Mouse (Mus musculus) left cerebral cortex, postnatal 36 days (tissue): ENCODE data around the gene Fkbp6. TPM values are rescaled to one million over a fixed set of nuclear protein-coding genes. Genes with fewer than 3 reads are reported as not detected.
A peak's percentile ranks its signal among the peaks of the same experiment; 100 is the strongest.
"Not testable (repeated sequence)": the region's sequence is repeated elsewhere in the genome, so short reads cannot be mapped to it uniquely, and the experiment has no call there.

ENCODE experiments used
- DNase-seq, 2 experiments: peaks; one replicate each; pipeline ENCODE4 v3.0.0; 2021 to 2022; ENCODE audit warnings: low spot score in 2 of 2, mixed read lengths in 1 of 2
- intact Hi-C: fragments of 180-260 bp; cut with DNase I; formaldehyde crosslinking; loops from one replicate; pipeline ENCODE4 v1.15.1; 2025
- total RNA-seq, 2 experiments: library from RNA; stranded (reverse); gene quantifications; 2 replicates each; pipeline ENCODE4 v1.2.3; 2021

Gene Fkbp6
- total RNA-seq = not detected

DNA sequence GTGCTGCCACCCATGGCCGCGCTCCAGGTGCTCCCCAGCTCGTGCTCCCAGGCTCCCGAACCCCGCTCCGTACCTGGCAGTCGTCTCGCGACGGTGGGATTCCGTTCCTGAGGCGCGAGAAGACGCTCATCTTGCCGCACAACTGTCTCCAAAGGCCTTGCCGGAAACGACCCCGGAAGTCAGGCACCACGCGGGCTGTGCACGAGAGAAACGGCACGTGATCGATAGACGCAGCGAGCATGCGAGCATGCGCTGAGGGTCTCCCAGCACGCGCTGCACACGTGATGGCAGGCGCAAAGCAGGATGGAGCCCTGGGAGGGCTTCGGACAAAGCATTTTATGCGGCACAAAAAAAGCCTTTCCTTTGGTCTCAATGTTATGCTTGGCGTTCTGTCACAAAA lies at the start of gene Fkbp6:
Fkbp6 (minus strand) TSS at position 183 of the 400 bp plus-strand sequence.
- intact Hi-C loops = no loop called here
- no peak for DNase-seq

DNA sequence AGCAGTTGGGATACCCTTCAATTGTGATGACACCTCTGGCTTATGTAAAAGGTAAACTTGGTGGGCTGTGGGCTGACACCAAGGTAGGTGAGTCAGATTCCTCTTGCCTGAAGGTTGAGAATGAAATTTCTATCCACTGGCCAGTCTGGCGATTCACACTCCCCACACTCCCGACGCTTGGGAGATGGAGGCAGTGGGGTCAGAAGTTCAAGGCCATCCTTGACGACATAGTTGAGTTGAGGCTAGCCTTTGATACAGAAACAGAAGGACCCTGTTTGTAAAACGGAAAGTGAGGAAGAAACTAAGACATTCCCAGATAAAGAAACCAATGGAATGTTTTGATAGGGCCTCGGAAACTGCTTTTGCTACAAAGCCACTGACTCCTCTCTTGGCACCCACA lies 49.5 kb upstream of the Fkbp6 start:
- intact Hi-C loops = loop anchor here (10.0 kb wide), 1 partner anchor 215 kb away; no protein-coding TSS in a partner anchor
- DNase-seq = no peak

DNA sequence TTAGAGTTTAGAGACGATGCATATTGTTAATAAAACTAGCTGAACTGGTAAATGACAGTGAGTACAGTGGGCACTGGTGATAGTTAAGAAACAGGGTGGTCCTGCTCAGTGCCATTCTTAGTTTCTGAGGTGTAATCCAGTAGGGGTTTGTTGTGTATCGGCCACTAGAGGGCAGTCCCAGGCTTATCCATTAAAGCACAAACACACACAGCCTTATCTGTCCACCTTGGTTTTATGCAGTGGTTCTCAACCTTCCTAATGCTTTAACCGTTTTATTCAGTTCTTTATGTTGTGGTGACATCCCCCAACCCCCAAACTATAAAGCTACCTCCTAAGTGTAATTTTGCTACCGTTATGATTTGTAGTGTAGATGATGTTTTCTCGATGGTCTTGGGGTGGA lies 46.0 kb upstream of the Fkbp6 start:
- DNase-seq = no peak
- intact Hi-C loops = loop anchor here (10.0 kb wide), 1 partner anchor 219 kb away; no protein-coding TSS in a partner anchor

DNA sequence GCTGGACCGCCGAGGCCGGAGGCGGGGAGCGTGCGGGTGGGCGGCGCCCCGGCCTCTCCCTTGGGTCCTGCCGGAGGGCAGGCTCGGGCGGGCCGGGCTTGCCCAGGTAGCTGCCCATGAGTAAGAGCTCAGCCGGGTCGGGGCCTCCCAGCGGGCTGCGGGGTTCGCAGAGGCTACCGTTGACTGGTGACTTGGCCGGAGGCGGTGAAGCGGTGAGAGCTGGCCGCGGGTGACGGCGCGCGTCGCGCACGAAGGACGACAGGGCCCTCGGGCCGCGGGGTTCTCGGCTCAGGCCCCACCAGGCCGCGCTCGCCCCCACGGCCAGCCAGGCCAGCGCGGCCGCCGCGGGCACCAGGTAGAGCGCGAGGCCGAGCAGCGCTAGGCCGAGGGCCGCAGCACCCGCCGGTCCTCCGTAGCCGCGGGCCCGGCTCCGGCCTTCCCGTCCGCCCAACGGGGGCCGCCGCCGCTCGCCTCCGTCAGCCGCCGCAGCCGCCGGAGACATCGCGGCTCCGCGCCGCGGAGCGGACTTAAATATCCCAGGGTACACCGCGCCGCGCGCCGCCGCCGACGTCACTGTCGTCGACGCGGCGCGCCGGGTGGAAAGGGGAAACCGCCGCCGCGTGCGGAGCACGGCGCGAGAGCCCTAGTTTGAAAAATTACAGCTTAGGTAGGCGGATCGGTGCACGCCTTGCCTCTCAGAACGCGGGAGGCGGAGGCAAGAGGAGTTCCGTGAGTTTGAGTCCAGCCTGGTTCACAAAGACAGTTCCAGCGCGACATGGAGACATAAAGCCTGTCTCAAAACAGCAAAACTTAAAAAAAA lies 44.4 kb upstream of the Fkbp6 start, which contains the start of gene Pom121:
Pom121 (minus strand) TSS at position 543 of the 820 bp plus-strand sequence.
- intact Hi-C loops = loop anchor here (10.0 kb wide), 1 partner anchor 221 kb away; no protein-coding TSS in a partner anchor
- peak; percentile 83 to 87 for DNase-seq

DNA sequence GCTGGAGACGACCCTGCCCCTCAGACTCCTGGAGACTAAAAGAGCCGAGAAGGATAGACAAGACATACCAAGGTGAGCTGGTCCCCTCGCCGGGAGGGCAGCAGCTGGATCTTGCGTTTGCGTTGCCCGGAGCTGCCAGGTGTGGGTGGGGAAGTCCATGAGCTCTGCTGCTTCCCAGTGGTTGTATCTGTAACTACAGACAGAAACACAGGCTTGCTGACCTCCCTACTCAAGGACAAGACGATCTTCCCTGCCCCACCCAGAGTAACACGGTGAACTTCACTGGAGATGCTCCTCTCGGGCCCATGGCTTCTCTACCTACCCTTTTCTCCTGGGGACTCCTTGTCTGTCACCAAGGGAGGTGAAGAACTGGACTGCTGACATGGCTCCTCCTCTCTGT lies 33.9 kb upstream of the Fkbp6 start:
- intact Hi-C loops = no loop called here
- no peak for DNase-seq

GRCm38 (mm10) chr5:135382746-135383145 lies 32.9 kb upstream of the Fkbp6 start:
- intact Hi-C loops = no loop called here
- no peak for DNase-seq

DNA sequence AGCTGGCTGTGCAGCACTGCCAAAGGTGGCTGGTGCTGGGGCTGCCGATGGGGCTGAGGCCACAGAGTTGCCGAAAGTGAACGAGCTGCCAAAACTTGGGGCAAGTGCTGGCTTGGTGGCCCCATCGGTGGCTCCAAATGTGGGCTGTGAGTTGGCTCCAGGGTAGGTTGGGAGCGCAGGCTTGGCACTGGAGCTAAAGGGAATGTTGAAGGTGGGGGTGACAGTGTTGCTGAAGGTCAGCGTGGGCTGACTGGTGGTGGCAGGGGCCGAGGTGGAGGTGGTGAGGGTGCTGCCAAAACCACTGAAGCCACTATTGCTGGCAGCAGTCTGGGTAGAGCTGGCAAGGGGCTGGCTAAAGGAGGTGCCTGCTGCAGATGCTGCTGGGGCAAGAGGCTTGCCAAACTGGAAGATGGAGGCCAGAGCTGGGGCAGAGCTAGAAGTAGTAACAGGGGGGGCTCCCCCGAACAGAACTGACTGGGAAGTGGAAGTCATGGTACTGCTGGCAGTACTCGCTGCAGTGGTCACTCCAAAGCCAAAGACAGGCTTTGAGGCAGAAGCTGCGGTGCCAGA lies 31.6 kb upstream of the Fkbp6 start:
- DNase-seq = no peak
- intact Hi-C loops = no loop called here

DNA sequence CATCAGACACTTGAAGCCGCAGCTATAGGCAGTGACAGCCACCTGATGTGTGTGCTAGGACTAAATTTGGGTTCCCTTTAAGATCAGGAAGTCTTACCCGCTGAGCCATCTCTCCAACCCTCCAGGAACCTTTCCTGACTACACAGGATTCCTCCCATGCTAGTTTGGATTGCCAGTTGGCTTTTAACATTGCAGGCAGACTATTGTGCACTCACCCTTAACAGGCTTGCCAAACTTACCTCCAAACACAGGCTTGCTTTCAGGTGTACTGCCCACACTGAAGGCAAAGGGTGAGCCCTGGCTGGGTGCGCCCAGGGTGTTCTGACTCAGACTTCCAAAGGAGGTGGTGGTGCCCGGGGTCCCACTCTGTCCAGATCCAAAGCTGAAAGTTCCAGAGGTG lies 30.8 kb upstream of the Fkbp6 start:
- DNase-seq = no peak
- intact Hi-C loops = no loop called here

- intact Hi-C loops = no loop called here
- no peak for DNase-seq
Measured at GRCm38 (mm10) chr5:135376341-135376740, 26.5 kb upstream of the Fkbp6 start.

- intact Hi-C loops = no loop called here
- no peak for DNase-seq
Measured at GRCm38 (mm10) chr5:135375167-135375566, 25.3 kb upstream of the Fkbp6 start.

DNA sequence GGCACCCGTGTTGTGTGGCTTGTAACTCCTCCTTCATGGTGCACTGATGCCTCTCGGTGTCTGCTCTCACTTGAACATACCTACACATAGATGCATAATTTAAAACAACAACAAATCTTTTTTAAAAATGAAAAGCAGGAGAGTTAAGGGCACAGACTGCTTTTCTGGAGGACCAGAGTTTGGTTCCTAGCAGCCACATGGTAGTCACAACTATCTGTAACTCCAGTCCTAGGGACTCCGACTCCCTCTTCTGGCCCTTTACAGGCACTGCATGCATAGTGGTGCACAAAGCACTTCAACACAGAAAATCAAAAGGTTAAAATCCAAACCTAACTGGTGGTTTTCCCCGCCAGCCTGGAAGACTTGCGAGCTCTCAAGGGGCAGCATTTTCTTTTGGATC lies 23.8 kb upstream of the Fkbp6 start:
- intact Hi-C loops = no loop called here
- DNase-seq = no peak

GRCm38 (mm10) chr5:135371195-135371594 lies 21.4 kb upstream of the Fkbp6 start:
- no peak for DNase-seq
- intact Hi-C loops = no loop called here

- peak; percentile 91 to 95 for DNase-seq
- intact Hi-C loops = loop anchor here (10.0 kb wide), 1 partner anchor 255 kb away; no protein-coding TSS in a partner anchor
Measured at GRCm38 (mm10) chr5:135369787-135370654, 20.2 kb upstream of the Fkbp6 start, which contains the start of gene Nsun5. Gene Nsun5 (plus strand): TSS chr5:135369953.

- intact Hi-C loops = loop anchor here (10.0 kb wide), 1 partner anchor 254 kb away; no protein-coding TSS in a partner anchor
- not testable (repeated sequence) for DNase-seq
Measured at GRCm38 (mm10) chr5:135369196-135369595, 19.4 kb upstream of the Fkbp6 start.

DNA sequence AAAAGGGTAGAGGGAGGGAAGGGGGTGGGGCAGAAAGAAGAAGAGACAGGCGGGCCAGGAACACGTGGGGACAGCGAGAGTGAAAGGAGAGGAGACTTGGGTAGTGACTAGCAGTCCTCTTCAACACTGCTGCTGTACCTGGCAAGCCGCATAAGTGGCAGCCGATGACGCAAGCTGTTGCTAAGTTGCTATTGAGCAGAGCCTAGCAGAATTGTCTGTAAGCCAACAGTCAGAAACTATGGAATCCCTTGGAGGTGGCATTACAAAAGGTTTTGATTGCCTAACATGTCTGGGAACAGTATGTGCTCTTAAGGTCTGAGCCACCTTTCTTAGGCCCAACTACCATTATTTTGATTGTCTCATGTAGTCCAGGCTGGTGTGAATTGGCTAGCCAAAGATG lies 18.5 kb upstream of the Fkbp6 start:
- intact Hi-C loops = loop anchor here (10.0 kb wide), 1 partner anchor 254 kb away; no protein-coding TSS in a partner anchor
- DNase-seq = no peak

DNA sequence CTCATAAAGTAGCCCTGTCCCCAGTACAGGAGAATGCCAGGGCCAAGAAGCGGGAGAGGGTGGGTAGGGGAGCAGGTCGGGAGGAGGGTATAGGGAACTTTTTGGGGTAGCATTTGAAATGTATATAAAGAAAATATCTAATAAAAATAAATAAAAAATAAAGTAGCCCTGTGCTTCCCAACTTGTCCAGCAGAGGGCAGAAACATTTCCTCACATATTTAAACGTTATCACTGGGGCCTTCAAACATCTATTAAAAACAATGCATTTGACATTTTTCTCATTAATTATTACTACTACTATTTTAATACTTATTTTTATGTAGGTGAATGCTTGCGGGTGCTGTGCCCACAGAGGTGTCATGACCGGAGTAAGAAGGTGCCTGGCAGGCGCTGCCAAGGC lies 18.0 kb upstream of the Fkbp6 start:
- DNase-seq = no peak
- intact Hi-C loops = loop anchor here (10.0 kb wide), 1 partner anchor 253 kb away; no protein-coding TSS in a partner anchor

DNA sequence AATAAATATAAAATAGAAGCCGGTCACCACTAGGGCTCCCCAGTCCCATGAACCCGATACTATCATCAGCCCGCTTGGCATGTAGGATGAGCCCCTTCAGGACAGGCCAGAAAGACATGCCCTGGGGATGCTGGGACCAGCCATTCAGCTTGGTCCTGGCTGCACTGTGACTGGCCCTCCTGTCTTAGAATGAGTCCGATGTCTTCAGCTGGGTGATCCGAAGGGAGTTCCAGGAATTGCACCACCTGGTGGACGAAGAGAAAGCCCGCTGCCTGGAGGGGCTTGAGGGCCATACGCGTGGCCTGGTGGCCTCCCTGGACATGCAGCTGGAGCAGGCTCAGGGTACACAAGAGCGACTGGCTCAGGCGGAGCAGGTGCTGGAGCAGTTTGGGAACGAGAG lies 13.7 kb upstream of the Fkbp6 start:
- intact Hi-C loops = loop anchor here (10.0 kb wide), 1 partner anchor 249 kb away; no protein-coding TSS in a partner anchor
- DNase-seq = no peak

GRCm38 (mm10) chr5:135362572-135362971 lies 12.7 kb upstream of the Fkbp6 start:
- intact Hi-C loops = loop anchor here (10.0 kb wide), 1 partner anchor 248 kb away; no protein-coding TSS in a partner anchor
- DNase-seq = no peak

DNA sequence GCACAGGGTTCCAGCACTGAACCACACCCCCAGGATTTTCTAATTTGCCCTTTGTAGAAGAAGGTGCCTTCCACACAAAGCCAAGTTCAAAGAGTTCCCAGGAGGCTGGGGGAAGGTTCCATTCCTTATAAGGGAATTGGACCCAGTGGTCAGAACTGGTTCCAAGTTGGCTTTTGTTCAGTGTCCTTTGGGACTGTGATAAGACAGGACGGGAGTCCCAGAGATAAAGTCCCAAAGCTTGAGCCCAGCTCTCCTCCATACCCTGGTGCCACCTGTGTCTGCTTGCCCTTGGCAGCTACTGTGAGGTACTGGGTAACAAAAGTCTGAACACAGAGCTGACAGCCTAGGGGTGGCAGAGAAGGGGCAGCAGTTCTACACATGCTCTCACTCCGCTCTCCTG lies 9.9 kb upstream of the Fkbp6 start:
- no peak for DNase-seq
- intact Hi-C loops = loop anchor here (10.0 kb wide), 1 partner anchor 245 kb away; no protein-coding TSS in a partner anchor

DNA sequence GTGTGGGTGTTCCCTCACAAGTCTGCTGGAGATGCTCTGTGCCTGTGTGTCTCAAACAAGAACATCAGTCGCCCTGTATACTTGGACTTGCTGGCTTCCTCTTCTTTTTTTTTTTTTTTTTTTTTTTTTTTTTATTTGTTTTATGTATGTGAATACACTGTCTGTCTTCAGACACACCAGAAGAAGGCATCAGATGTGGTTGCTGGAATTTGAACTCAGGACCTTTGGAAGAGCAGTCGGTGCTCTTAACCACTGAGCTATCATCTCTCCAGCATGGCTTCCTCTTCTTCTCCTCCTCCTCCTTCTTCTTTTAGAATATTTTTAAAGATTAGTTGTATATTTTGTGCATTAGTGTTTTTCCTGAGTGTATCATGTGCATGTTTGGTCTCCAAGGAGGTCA lies 7.7 kb upstream of the Fkbp6 start:
- intact Hi-C loops = no loop called here
- no peak for DNase-seq
